In the genomic region with DNA sequence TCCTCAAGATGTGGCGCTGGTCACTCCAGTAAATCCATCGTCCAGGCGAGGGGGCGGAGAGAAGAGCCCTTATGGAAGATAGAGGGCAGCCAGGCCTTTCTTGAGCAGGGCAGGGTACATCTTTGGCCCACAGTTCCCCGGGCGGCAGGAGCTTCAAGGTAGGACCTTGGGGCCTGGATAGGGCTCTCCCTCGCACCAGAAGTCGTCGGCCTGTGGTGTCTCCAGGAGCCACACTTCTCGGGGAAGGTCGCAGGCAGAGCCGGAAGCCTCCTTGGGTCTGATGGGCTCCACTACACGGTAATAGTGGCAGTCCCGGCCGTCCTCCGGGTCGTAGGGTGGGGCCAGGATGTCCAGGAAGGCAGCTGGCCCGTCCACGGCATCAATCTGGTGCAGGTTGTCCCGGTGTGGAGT, we compare ENCODE assay signal across 8 mouse cellular contexts. TPM values are rescaled to one million over a fixed set of nuclear protein-coding genes. Genes with fewer than 3 reads are reported as not detected.
DNase-seq lines count a peak whose midpoint lies in the region; ATAC-seq lines count a peak whose summit lies in the region.

No protein-coding gene starts in this region.

- no peak for ATAC-seq in forebrain, embryonic 14.5 days
- peak; percentile 23 for ATAC-seq in intestine, embryonic 15.5 days
- peak; percentile 2; the same call in 1 of the 2 replicates for ATAC-seq in lung, embryonic 16.5 days (ENCODE audit: low read depth)

- H3K4me2 ChIP-seq in forebrain, embryonic 14.5 days (ENCODE audit: low read length) = peak overlapping the region; percentile 98
- peak overlapping the region; percentile 93 for H3K4me2 ChIP-seq in intestine, embryonic 15.5 days (replicated peaks)
- peak overlapping the region; percentile 92 for H3K4me2 ChIP-seq in lung, embryonic 16.5 days (ENCODE audit: low read depth, low read length)

- peak overlapping the region; percentile 79 for H3K4me3 ChIP-seq in forebrain, embryonic 14.5 days (ENCODE audit: low read depth, low read length)
- H3K4me3 ChIP-seq in intestine, embryonic 15.5 days (replicated peaks) = peak overlapping the region; percentile 91
- H3K4me3 ChIP-seq in lung, embryonic 16.5 days (ENCODE audit: low read length) = peak overlapping the region; percentile 97

- peaks cover 18% of the 10 kb centered on the region for H3K4me1 ChIP-seq in forebrain, embryonic 14.5 days (ENCODE audit: control insufficient read depth, insufficient read depth, low read length)
- H3K4me1 ChIP-seq in intestine, embryonic 15.5 days (replicated peaks) = peaks cover 15% of the 10 kb centered on the region
- H3K4me1 ChIP-seq in lung, embryonic 16.5 days (replicated peaks; ENCODE audit: control insufficient read depth, insufficient read depth, low read length) = peaks cover 22% of the 10 kb centered on the region

- H3K9ac ChIP-seq in forebrain, embryonic 14.5 days (ENCODE audit: low read length) = peak overlapping the region; percentile 84
- peak overlapping the region; percentile 82 for H3K9ac ChIP-seq in intestine, embryonic 15.5 days
- peak overlapping the region; percentile 90 for H3K9ac ChIP-seq in lung, embryonic 16.5 days (ENCODE audit: low read length)

- peak; percentile 14 for DNase-seq in ovary, postnatal 14 days (ENCODE audit: low spot score)
- DNase-seq in ovary, adult 18-20 months (ENCODE audit: low spot score) = no peak
- DNase-seq in adrenal gland, postnatal 25 days = peak; percentile 14
- DNase-seq in forebrain, embryonic 14.5 days (ENCODE audit: low spot score) = no peak
- peak; percentile 43 for DNase-seq in testis, postnatal 14 days (ENCODE audit: low spot score)
- DNase-seq in right cerebral cortex, postnatal 4 days = no peak

- H3K27me3 ChIP-seq in forebrain, embryonic 14.5 days (replicated peaks; ENCODE audit: control insufficient read depth, insufficient read depth, low read length) = peaks cover 32% of the 10 kb centered on the region
- H3K27me3 ChIP-seq in intestine, embryonic 15.5 days (replicated peaks) = no peaks in the 10 kb centered on the region
- H3K27me3 ChIP-seq in lung, embryonic 16.5 days (ENCODE audit: control insufficient read depth, insufficient read depth, low read depth, low read length) = no peaks in the 10 kb centered on the region

- H3K9me3 ChIP-seq in forebrain, embryonic 14.5 days (replicated peaks; ENCODE audit: control insufficient read depth, low read length) = no peaks in the 10 kb centered on the region
- no peaks in the 10 kb centered on the region for H3K9me3 ChIP-seq in intestine, embryonic 15.5 days
- no peaks in the 10 kb centered on the region for H3K9me3 ChIP-seq in lung, embryonic 16.5 days (ENCODE audit: control insufficient read depth, low read length)

- no peak overlapping the region for H3K27ac ChIP-seq in forebrain, embryonic 14.5 days (ENCODE audit: low read depth, low read length)
- H3K27ac ChIP-seq in intestine, embryonic 15.5 days = peak overlapping the region; percentile 92
- no peak overlapping the region; the same call in 1 of the 2 replicates for H3K27ac ChIP-seq in lung, embryonic 16.5 days (ENCODE audit: low read length)

- WGBS in forebrain, embryonic 14.5 days = 2% methylated on average over 20 of the region's 20 CpGs
- 1% methylated on average over 20 of the region's 20 CpGs for WGBS in intestine, embryonic 15.5 days
- 1% methylated on average over 20 of the region's 20 CpGs for WGBS in lung, embryonic 16.5 days

- H3K36me3 ChIP-seq in forebrain, embryonic 14.5 days (ENCODE audit: control insufficient read depth, insufficient read depth, low read length) = peaks cover 2% of the 10 kb centered on the region; the same call in 1 of the 2 replicates
- H3K36me3 ChIP-seq in intestine, embryonic 15.5 days = no peaks in the 10 kb centered on the region
- H3K36me3 ChIP-seq in lung, embryonic 16.5 days (ENCODE audit: control insufficient read depth, insufficient read depth, low read length) = no peaks in the 10 kb centered on the region

RNA-seq across cellular contexts. Expression of gene Ado, which starts 0.9 kb away (rescaled TPM):
- total RNA-seq in adrenal gland, postnatal 25 days (2021) = 31.5 and 31.7 TPM in 2 replicates
- 67.3 and 80.5 TPM in 2 replicates for polyA plus RNA-seq in forebrain, embryonic 14.5 days (2014; fragmentation: Nextera tagmentation; extraction: Ambion mirVana)
- 50.9 and 54.6 TPM in 2 replicates for polyA plus RNA-seq in intestine, embryonic 15.5 days (2015; fragmentation: Nextera tagmentation; extraction: Ambion mirVana)
- 55.2 and 58.5 TPM in 2 replicates for polyA plus RNA-seq in lung, embryonic 16.5 days (2015; fragmentation: Nextera tagmentation; extraction: Ambion mirVana)

RNA-seq across cellular contexts. Expression of gene Egr2, which starts 12.6 kb away (rescaled TPM):
- total RNA-seq in adrenal gland, postnatal 25 days (2021) = 0.39 and 1.5 TPM in 2 replicates
- polyA plus RNA-seq in forebrain, embryonic 14.5 days (2014; fragmentation: Nextera tagmentation; extraction: Ambion mirVana) = 0.08 and 0.12 TPM in 2 replicates
- polyA plus RNA-seq in intestine, embryonic 15.5 days (2015; fragmentation: Nextera tagmentation; extraction: Ambion mirVana) = 0.26 and 0.33 TPM in 2 replicates
- polyA plus RNA-seq in lung, embryonic 16.5 days (2015; fragmentation: Nextera tagmentation; extraction: Ambion mirVana) = 0.49 and 0.99 TPM in 2 replicates

Comparison
In these comparisons a context has a peak if more than half of its experiments do, and no peak if none do; other contexts are left out.
1. DNase-seq: peak in ovary, postnatal 14 days (single experiment), adrenal gland, postnatal 25 days (single experiment) and testis, postnatal 14 days (single experiment); none in ovary, adult 18-20 months (single experiment), forebrain, embryonic 14.5 days (single experiment) and right cerebral cortex, postnatal 4 days (single experiment).
2. Peak in every context shown above with its lines, with median percentiles within 50 percentile points of each other: H3K4me2 ChIP-seq, H3K4me3 ChIP-seq and H3K9ac ChIP-seq.